Mouse (Mus musculus): ENCODE measurements at regions not wholly inside any gene's neighbourhood (a gene's known extent, or its start where the extent isn't known, plus 50 kb on each side); places are given as distances from the start of the nearest gene placed in this dataset.

GRCm38 (mm10) chr12:67449109-67449508 is 226.8 kb upstream of the Mdga2 start:
- TF ChIP-seq POLR2A (IDR thresholded peaks at IDR 0.05; ENCODE audit: low read depth, low read length) (no peak), MXI1 (IDR thresholded peaks at IDR 0.05; ENCODE audit: low read depth, low read length) (no peak)

Data from CH12.LX (cell line).